Mouse (Mus musculus) embryonic facial prominence, embryonic 11.5 days (tissue): ENCODE measurements around the gene Nbr1. TPM values are rescaled to one million over a fixed set of nuclear protein-coding genes. Genes with fewer than 3 reads are reported as not detected.
"Not testable (repeated sequence)": the region's sequence is repeated elsewhere in the genome, so short reads cannot be mapped to it uniquely, and the experiment has no call there.

Experiments
- ATAC-seq: fragments of 200-750 bp; cut with Nextera tagmentation; replicated peaks from 2 replicates; pipeline ENCODE4 v1.8.0; 2017; ENCODE audit warnings: low read depth; ENCODE audit not compliant: insufficient number of reproducible peaks, low FRiP score, low TSS enrichment
- DNase-seq: peaks from one replicate; pipeline ENCODE4 v3.0.0-alpha.2; 2015; ENCODE audit warnings: low spot score
- H3K27ac ChIP-seq: fragments of 300-500 bp; sonication (generic); replicated peaks from 2 replicates; pipeline ENCODE4 v1.5.1; 2014; ENCODE audit warnings: mild to moderate bottlenecking, low read depth, low read length, control low read depth
- H3K27me3 ChIP-seq: fragments of 300-500 bp; sonication (generic); 2 replicates; pipeline ENCODE4 v1.6.1; 2014; ENCODE audit warnings: mild to moderate bottlenecking, low read length, moderate library complexity, mixed read lengths; ENCODE audit not compliant: control insufficient read depth, insufficient read depth
- H3K36me3 ChIP-seq: fragments of 300-500 bp; sonication (generic); replicated peaks from 2 replicates; pipeline ENCODE4 v1.6.1; 2014; ENCODE audit warnings: low read depth, mild to moderate bottlenecking, low read length, moderate library complexity, mixed read lengths; ENCODE audit not compliant: control insufficient read depth, insufficient read depth
- H3K4me1 ChIP-seq: fragments of 300-500 bp; sonication (generic); 2 replicates; pipeline ENCODE4 v1.6.1; 2014; ENCODE audit warnings: low read length, mixed read lengths; ENCODE audit not compliant: control insufficient read depth, insufficient read depth
- H3K4me2 ChIP-seq: fragments of 300-500 bp; sonication (generic); 2 replicates; pipeline ENCODE4 v1.6.1; 2014; ENCODE audit warnings: low read depth, mild to moderate bottlenecking, control low read depth, low read length, moderate library complexity
- H3K4me3 ChIP-seq: fragments of 300-500 bp; sonication (generic); 2 replicates; pipeline ENCODE4 v1.5.1; 2014; ENCODE audit warnings: low read depth, low read length, control low read depth
- H3K9ac ChIP-seq: fragments of 300-500 bp; sonication (generic); replicated peaks from 2 replicates; pipeline ENCODE4 v1.6.1; 2014; ENCODE audit warnings: mild to moderate bottlenecking, control low read depth, low read length
- H3K9me3 ChIP-seq: fragments of 300-500 bp; sonication (generic); replicated peaks from 2 replicates; pipeline ENCODE4 v1.6.1; 2016; ENCODE audit warnings: mild to moderate bottlenecking, low read length, inconsistent platforms, mixed read lengths; ENCODE audit not compliant: control insufficient read depth
- WGBS: fragments of 180-500 bp; shearing (Covaris S2); extraction: QIAGEN DNeasy Blood & Tissue Kit; methylation state at CpG from one replicate; pipeline ENCODE4 v1.1.7; 2014; 5-methylcytosine and 5-hydroxymethylcytosine counted together
- polyA plus RNA-seq: library from polyadenylated mRNA; unstranded; fragments of >200 nt; fragmentation: Nextera tagmentation; extraction: Ambion mirVana; gene quantifications from 2 replicates; pipeline ENCODE4 v1.2.1, GENCODE M21; 2014

The Nbr1 gene
- polyA plus RNA-seq, 1 experiment from 2014 or later = 74.1 TPM

- Histone ChIP-seq H3K27me3 (no peaks in the 10 kb centered on the region), H3K4me1 (no peaks in the 10 kb centered on the region), H3K9me3 (no peaks in the 10 kb centered on the region), H3K4me2 (no peak overlapping the region), H3K27ac (no peak overlapping the region), H3K4me3 (no peak overlapping the region), H3K36me3 (no peaks in the 10 kb centered on the region), H3K9ac (no peak overlapping the region)
- DNase-seq (no peak), ATAC-seq (no peak)
- WGBS = 87% methylated on average over 10 of the region's 10 CpGs
Measured at GRCm38 (mm10) chr11:101587676-101588075, 35.7 kb downstream of the Nbr1 start.

DNA sequence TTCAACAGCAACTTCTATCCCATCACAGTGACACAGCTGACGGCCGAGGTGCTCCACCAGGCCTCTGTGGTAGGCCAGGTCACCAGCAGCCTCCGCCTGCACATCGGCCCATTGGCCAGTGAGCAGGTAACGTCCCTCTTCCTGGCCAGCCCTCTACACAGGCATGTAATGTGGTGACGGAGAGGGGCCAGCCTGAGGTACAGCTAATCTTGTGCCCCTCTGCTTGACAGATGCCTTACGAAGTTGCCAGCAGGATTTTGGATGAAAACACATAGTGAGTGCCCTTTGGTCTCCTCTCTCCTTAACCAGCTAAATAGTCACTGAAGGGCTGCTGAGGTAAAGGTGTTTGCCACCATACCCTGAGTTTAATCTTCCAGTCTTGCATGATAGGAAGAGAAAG, 36.9 kb downstream of the Nbr1 start:
- no peak overlapping the region for H3K4me2 ChIP-seq
- WGBS = 87% methylated on average over 7 of the region's 7 CpGs
- DNase-seq (no peak), ATAC-seq (no peak)
- H3K4me1 ChIP-seq = no peaks in the 10 kb centered on the region
- no peaks in the 10 kb centered on the region for H3K36me3 ChIP-seq
- H3K4me3 ChIP-seq = no peak overlapping the region
- H3K9me3 ChIP-seq = no peaks in the 10 kb centered on the region
- H3K27me3 ChIP-seq = no peaks in the 10 kb centered on the region
- H3K9ac ChIP-seq = no peak overlapping the region
- H3K27ac ChIP-seq = no peak overlapping the region

DNA sequence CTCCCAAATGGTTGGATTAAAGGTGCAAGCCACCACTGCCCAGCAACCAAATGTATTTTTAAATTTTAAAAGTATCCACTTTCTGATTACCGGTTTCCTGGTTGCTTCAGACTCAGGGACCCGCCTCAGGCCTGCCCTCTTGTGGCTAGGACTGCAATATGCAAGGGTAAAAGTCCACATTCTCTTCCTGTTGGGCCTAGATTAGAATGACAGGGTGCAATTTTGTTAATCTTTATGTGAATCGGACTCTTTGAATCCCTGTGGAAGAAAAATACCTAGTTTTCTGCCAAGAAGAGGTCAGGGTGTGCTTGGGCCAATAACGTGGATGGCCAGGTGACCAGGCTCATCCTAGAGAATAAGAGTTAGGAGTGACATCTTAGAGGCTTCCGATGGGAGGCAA, 37.5 kb downstream of the Nbr1 start:
- ATAC-seq = no peak
- WGBS = 32% methylated on average over 5 of the region's 5 CpGs
- H3K4me3 ChIP-seq = no peak overlapping the region

GRCm38 (mm10) chr11:101589989-101590624, 38.2 kb downstream of the Nbr1 start:
- Histone ChIP-seq H3K4me3 (no peak overlapping the region), H3K4me2 (no peak overlapping the region), H3K36me3 (no peaks in the 10 kb centered on the region), H3K27ac (no peak overlapping the region), H3K4me1 (no peaks in the 10 kb centered on the region), H3K9ac (no peak overlapping the region), H3K9me3 (no peaks in the 10 kb centered on the region), H3K27me3 (no peaks in the 10 kb centered on the region)
- ATAC-seq (no peak), DNase-seq (no peak)
- WGBS = 76% methylated on average over 12 of the region's 12 CpGs

More for the DNA sequence above, 37.5 kb downstream of the Nbr1 start:
- DNase-seq = peak; percentile 73
- Histone ChIP-seq H3K27ac (no peak overlapping the region), H3K36me3 (no peaks in the 10 kb centered on the region), H3K4me2 (no peak overlapping the region), H3K9me3 (no peaks in the 10 kb centered on the region), H3K27me3 (no peaks in the 10 kb centered on the region), H3K9ac (no peak overlapping the region), H3K4me1 (no peaks in the 10 kb centered on the region)

- Histone ChIP-seq H3K36me3 (no peaks in the 10 kb centered on the region), H3K4me2 (no peak within 1 kb of the TSS), H3K9ac (no peak within 1 kb of the TSS), H3K4me1 (no peaks in the 10 kb centered on the region), H3K27me3 (no peaks in the 10 kb centered on the region), H3K4me3 (no peak within 1 kb of the TSS), H3K9me3 (no peaks in the 10 kb centered on the region), H3K27ac (no peak within 1 kb of the TSS)
- 77% methylated on average over 6 of the region's 6 CpGs for WGBS
- DNase-seq (no peak), ATAC-seq (no peak)
Measured at GRCm38 (mm10) chr11:101599156-101599555, 47.2 kb downstream of the Nbr1 start, which contains the start of gene Gm11634. Gm11634 (minus strand) TSS chr11:101599256.

- Histone ChIP-seq H3K4me3 (no peak overlapping the region), H3K4me2 (no peak overlapping the region), H3K4me1 (no peaks in the 10 kb centered on the region), H3K27ac (no peak overlapping the region), H3K27me3 (no peaks in the 10 kb centered on the region), H3K9ac (no peak overlapping the region), H3K9me3 (no peaks in the 10 kb centered on the region), H3K36me3 (no peaks in the 10 kb centered on the region)
- DNase-seq = peak; percentile 94
- 11% methylated on average over 3 of the region's 3 CpGs for WGBS
- no peak for ATAC-seq
Measured at GRCm38 (mm10) chr11:101602491-101602890, 50.5 kb downstream of the Nbr1 start.

DNA sequence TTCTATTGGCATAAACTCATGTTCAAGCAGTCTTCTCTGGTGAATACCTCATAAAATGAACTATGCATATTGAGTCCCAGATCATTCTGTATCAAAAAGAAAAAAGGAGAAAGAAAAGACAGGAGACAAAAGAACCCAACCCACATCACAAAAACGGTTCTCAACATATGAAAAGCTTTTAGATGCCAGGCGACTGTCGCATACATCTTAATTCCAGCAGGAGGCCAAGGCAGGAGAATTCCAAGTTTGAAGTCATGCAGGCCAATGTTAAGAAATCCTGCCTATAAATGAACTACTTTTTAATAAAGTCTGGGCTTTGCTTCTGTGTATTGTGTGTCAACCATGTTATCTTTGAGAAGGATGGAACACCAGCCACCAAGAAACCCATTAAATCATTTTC, 52.2 kb downstream of the Nbr1 start:
- ATAC-seq = no peak
- no peaks in the 10 kb centered on the region for H3K27me3 ChIP-seq
- no peaks in the 10 kb centered on the region for H3K9me3 ChIP-seq
- H3K36me3 ChIP-seq = no peaks in the 10 kb centered on the region
- no peak for DNase-seq
- WGBS = 2% methylated on average over 3 of the region's 3 CpGs
- peak overlapping the region; percentile 26; the same call in 1 of the 2 replicates for H3K4me2 ChIP-seq
- H3K4me3 ChIP-seq = no peak overlapping the region
- no peak overlapping the region for H3K27ac ChIP-seq
- no peak overlapping the region for H3K9ac ChIP-seq
- H3K4me1 ChIP-seq = no peaks in the 10 kb centered on the region

GRCm38 (mm10) chr11:101604531-101605453, 52.8 kb downstream of the Nbr1 start:
- Histone ChIP-seq H3K4me2 (peak overlapping the region; percentile 26), H3K4me3 (0 out of 2 replicates have a peak overlapping the region, but pooled peaks have one; percentile 9)
- not testable (repeated sequence) for H3K4me1 ChIP-seq, H3K9ac ChIP-seq, H3K9me3 ChIP-seq, H3K27ac ChIP-seq, H3K36me3 ChIP-seq, H3K27me3 ChIP-seq
- DNase-seq (peak; percentile 86), ATAC-seq (peak; percentile 59)
- 1% methylated on average over 30 of the region's 30 CpGs for WGBS
